Mouse (Mus musculus): ENCODE data around the gene Btg3. TPM values are rescaled to one million over a fixed set of nuclear protein-coding genes. Genes with fewer than 3 reads are reported as not detected.

The Btg3 gene
- polyA plus RNA-seq, 1 experiment = 7.7 TPM

GRCm38 (mm10) chr16:78347328-78347926, 29.6 kb downstream of the Btg3 start:
- Histone ChIP-seq H3K36me3 (ENCODE audit: control insufficient read depth, insufficient read depth, low read length) (no peaks in the 10 kb centered on the region), H3K27me3 (ENCODE audit: control insufficient read depth, insufficient read depth, low read length) (no peaks in the 10 kb centered on the region), H3K4me3 (ENCODE audit: control insufficient read depth, low read depth, low read length) (no peak overlapping the region), H3K27ac (ENCODE audit: control insufficient read depth, insufficient read depth, low read depth, low read length) (no peak overlapping the region), H3K4me1 (ENCODE audit: control insufficient read depth, insufficient read depth, low read length) (no peaks in the 10 kb centered on the region)
- TF ChIP-seq POLR2A (IDR thresholded peaks at IDR 0.05; ENCODE audit: control insufficient read depth, low read depth, low read length) (no peak), CTCF (IDR thresholded peaks at IDR 0.05; ENCODE audit: control insufficient read depth, insufficient read depth, insufficient replicate concordance, low read depth, low read length) (no peak)

- H3K4me3 ChIP-seq (ENCODE audit: control insufficient read depth, low read depth, low read length) = no peak overlapping the region
- H3K27me3 ChIP-seq (ENCODE audit: control insufficient read depth, insufficient read depth, low read length) = no peaks in the 10 kb centered on the region
- no peak for TF ChIP-seq POLR2A (IDR thresholded peaks at IDR 0.05; ENCODE audit: control insufficient read depth, low read depth, low read length)
- no peak for TF ChIP-seq CTCF (IDR thresholded peaks at IDR 0.05; ENCODE audit: control insufficient read depth, insufficient read depth, insufficient replicate concordance, low read depth, low read length)
- H3K4me1 ChIP-seq (ENCODE audit: control insufficient read depth, insufficient read depth, low read length) = no peaks in the 10 kb centered on the region
- H3K27ac ChIP-seq (ENCODE audit: control insufficient read depth, insufficient read depth, low read depth, low read length) = no peak overlapping the region
- no peaks in the 10 kb centered on the region for H3K36me3 ChIP-seq (ENCODE audit: control insufficient read depth, insufficient read depth, low read length)
Observed at GRCm38 (mm10) chr16:78346662-78347327, 30.2 kb downstream of the Btg3 start.

GRCm38 (mm10) chr16:78343792-78344191, 33.2 kb downstream of the Btg3 start:
- Histone ChIP-seq H3K4me1 (ENCODE audit: control insufficient read depth, insufficient read depth, low read length) (peaks cover 2% of the 10 kb centered on the region; the same call in 1 of the 2 replicates), H3K27ac (ENCODE audit: control insufficient read depth, insufficient read depth, low read depth, low read length) (no peak overlapping the region), H3K4me3 (ENCODE audit: control insufficient read depth, low read depth, low read length) (no peak overlapping the region), H3K36me3 (ENCODE audit: control insufficient read depth, insufficient read depth, low read length) (no peaks in the 10 kb centered on the region), H3K27me3 (ENCODE audit: control insufficient read depth, insufficient read depth, low read length) (no peaks in the 10 kb centered on the region)
- TF ChIP-seq CTCF (IDR thresholded peaks at IDR 0.05; ENCODE audit: control insufficient read depth, insufficient read depth, insufficient replicate concordance, low read depth, low read length) (no peak), POLR2A (IDR thresholded peaks at IDR 0.05; ENCODE audit: control insufficient read depth, low read depth, low read length) (no peak)

GRCm38 (mm10) chr16:78342767-78343166, 34.2 kb downstream of the Btg3 start:
- peaks cover 2% of the 10 kb centered on the region; the same call in 1 of the 2 replicates for H3K4me1 ChIP-seq (ENCODE audit: control insufficient read depth, insufficient read depth, low read length)
- TF ChIP-seq POLR2A (IDR thresholded peaks at IDR 0.05; ENCODE audit: control insufficient read depth, low read depth, low read length) (no peak), CTCF (IDR thresholded peaks at IDR 0.05; ENCODE audit: control insufficient read depth, insufficient read depth, insufficient replicate concordance, low read depth, low read length) (no peak)
- no peaks in the 10 kb centered on the region for H3K36me3 ChIP-seq (ENCODE audit: control insufficient read depth, insufficient read depth, low read length)
- no peak overlapping the region for H3K4me3 ChIP-seq (ENCODE audit: control insufficient read depth, low read depth, low read length)
- H3K27me3 ChIP-seq (ENCODE audit: control insufficient read depth, insufficient read depth, low read length) = no peaks in the 10 kb centered on the region
- no peak overlapping the region for H3K27ac ChIP-seq (ENCODE audit: control insufficient read depth, insufficient read depth, low read depth, low read length)

- Histone ChIP-seq H3K27ac (ENCODE audit: control insufficient read depth, insufficient read depth, low read depth, low read length) (no peak overlapping the region), H3K4me3 (ENCODE audit: control insufficient read depth, low read depth, low read length) (no peak overlapping the region), H3K36me3 (ENCODE audit: control insufficient read depth, insufficient read depth, low read length) (no peaks in the 10 kb centered on the region), H3K4me1 (ENCODE audit: control insufficient read depth, insufficient read depth, low read length) (peaks cover 2% of the 10 kb centered on the region; the same call in 1 of the 2 replicates), H3K27me3 (ENCODE audit: control insufficient read depth, insufficient read depth, low read length) (no peaks in the 10 kb centered on the region)
- no peak for TF ChIP-seq POLR2A (IDR thresholded peaks at IDR 0.05; ENCODE audit: control insufficient read depth, low read depth, low read length)
- no peak for TF ChIP-seq CTCF (IDR thresholded peaks at IDR 0.05; ENCODE audit: control insufficient read depth, insufficient read depth, insufficient replicate concordance, low read depth, low read length)
Observed at GRCm38 (mm10) chr16:78341356-78341755, 35.6 kb downstream of the Btg3 start.

- Histone ChIP-seq H3K27ac (ENCODE audit: control insufficient read depth, insufficient read depth, low read depth, low read length) (no peak overlapping the region), H3K27me3 (ENCODE audit: control insufficient read depth, insufficient read depth, low read length) (no peaks in the 10 kb centered on the region), H3K4me1 (ENCODE audit: control insufficient read depth, insufficient read depth, low read length) (peaks cover 2% of the 10 kb centered on the region; the same call in 1 of the 2 replicates), H3K36me3 (ENCODE audit: control insufficient read depth, insufficient read depth, low read length) (no peaks in the 10 kb centered on the region), H3K4me3 (ENCODE audit: control insufficient read depth, low read depth, low read length) (no peak overlapping the region)
- no peak for TF ChIP-seq POLR2A (IDR thresholded peaks at IDR 0.05; ENCODE audit: control insufficient read depth, low read depth, low read length)
- TF ChIP-seq CTCF (IDR thresholded peaks at IDR 0.05; ENCODE audit: control insufficient read depth, insufficient read depth, insufficient replicate concordance, low read depth, low read length) = no peak
Observed at GRCm38 (mm10) chr16:78337226-78337625, 39.8 kb downstream of the Btg3 start.

GRCm38 (mm10) chr16:78327999-78328398, 49.0 kb downstream of the Btg3 start:
- no peak overlapping the region for H3K27ac ChIP-seq (ENCODE audit: control insufficient read depth, insufficient read depth, low read depth, low read length)
- TF ChIP-seq CTCF (IDR thresholded peaks at IDR 0.05; ENCODE audit: control insufficient read depth, insufficient read depth, insufficient replicate concordance, low read depth, low read length) = no peak
- TF ChIP-seq POLR2A (IDR thresholded peaks at IDR 0.05; ENCODE audit: control insufficient read depth, low read depth, low read length) = no peak
- H3K27me3 ChIP-seq (ENCODE audit: control insufficient read depth, insufficient read depth, low read length) = no peaks in the 10 kb centered on the region
- H3K4me3 ChIP-seq (ENCODE audit: control insufficient read depth, low read depth, low read length) = no peak overlapping the region
- no peaks in the 10 kb centered on the region for H3K36me3 ChIP-seq (ENCODE audit: control insufficient read depth, insufficient read depth, low read length)
- no peaks in the 10 kb centered on the region for H3K4me1 ChIP-seq (ENCODE audit: control insufficient read depth, insufficient read depth, low read length)
